Mouse (Mus musculus) stomach, embryonic 14.5 days (tissue): ENCODE results near the gene Zbtb8a. TPM values are rescaled to one million over a fixed set of nuclear protein-coding genes. Genes with fewer than 3 reads are reported as not detected.

Experiments used
- ATAC-seq: fragments of 200-750 bp; cut with Nextera tagmentation; 2 replicates; pipeline ENCODE4 v1.8.0; 2017; ENCODE audit warnings: low read depth, moderate TSS enrichment; ENCODE audit not compliant: insufficient number of reproducible peaks, insufficient read depth, low FRiP score
- H3K27ac ChIP-seq: fragments of 300-500 bp; sonication (generic); 2 replicates; pipeline ENCODE4 v1.5.1; 2014; ENCODE audit warnings: mild to moderate bottlenecking, low read length, moderate library complexity, mixed read lengths
- H3K27me3 ChIP-seq: fragments of 300-500 bp; sonication (generic); 2 replicates; pipeline ENCODE4 v1.6.1; 2014; ENCODE audit warnings: low read length, control low read depth, mixed read lengths; ENCODE audit not compliant: control insufficient read depth, insufficient read depth
- H3K36me3 ChIP-seq: fragments of 300-500 bp; sonication (generic); 2 replicates; pipeline ENCODE4 v1.6.1; 2014; ENCODE audit warnings: mild to moderate bottlenecking, control low read depth, low read length, moderate library complexity, mixed read lengths; ENCODE audit not compliant: control insufficient read depth, insufficient read depth
- H3K4me1 ChIP-seq: fragments of 300-500 bp; sonication (generic); 2 replicates; pipeline ENCODE4 v1.6.1; 2014; ENCODE audit warnings: low read length, control low read depth, mixed read lengths; ENCODE audit not compliant: control insufficient read depth, insufficient read depth
- H3K4me2 ChIP-seq: fragments of 300-500 bp; sonication (generic); replicated peaks from 2 replicates; pipeline ENCODE4 v1.6.1; 2014; ENCODE audit warnings: low read depth, low read length, control low read depth
- H3K4me3 ChIP-seq: fragments of 300-500 bp; sonication (generic); 2 replicates; pipeline ENCODE4 v1.5.1; 2014; ENCODE audit warnings: low read depth, low read length, control low read depth
- H3K9ac ChIP-seq: fragments of 300-500 bp; sonication (generic); replicated peaks from 2 replicates; pipeline ENCODE4 v1.6.1; 2014; ENCODE audit warnings: low read depth, mild to moderate bottlenecking, control low read depth, low read length, moderate library complexity, mixed read lengths
- H3K9me3 ChIP-seq: fragments of 300-500 bp; sonication (generic); 2 replicates; pipeline ENCODE4 v1.6.1; 2016; ENCODE audit warnings: low read depth, low read length, control low read depth; ENCODE audit not compliant: control insufficient read depth
- WGBS: fragments of 180-500 bp; shearing (Covaris S2); extraction: QIAGEN DNeasy Blood & Tissue Kit; methylation state at CpG from one replicate; pipeline ENCODE4 v1.1.7; 2014; 5-methylcytosine and 5-hydroxymethylcytosine counted together
- polyA plus RNA-seq: library from polyadenylated mRNA; unstranded; fragments of >200 nt; fragmentation: Nextera tagmentation; extraction: Ambion mirVana; gene quantifications from 2 replicates; pipeline ENCODE4 v1.2.1, GENCODE M21; 2014

Zbtb8a gene
- polyA plus RNA-seq, 1 experiment from 2014 or later, result 14.1 TPM

GRCm38 (mm10) chr4:129320876-129321275 is 57.0 kb downstream of the Zbtb8a start:
- Histone ChIP-seq H3K27ac (no peak overlapping the region), H3K4me1 (0 out of 2 replicates have a peak, but pooled peaks cover 3% of the 10 kb centered on the region), H3K9me3 (no peaks in the 10 kb centered on the region), H3K36me3 (peaks cover 73% of the 10 kb centered on the region), H3K9ac (no peak overlapping the region), H3K4me2 (no peak overlapping the region), H3K4me3 (no peak overlapping the region), H3K27me3 (no peaks in the 10 kb centered on the region)
- ATAC-seq, result no peak
- 86% methylated on average over 1 of the region's 1 CpGs for WGBS

GRCm38 (mm10) chr4:129313886-129314285 is 64.0 kb downstream of the Zbtb8a start:
- no peak for ATAC-seq
- Histone ChIP-seq H3K4me1 (no peaks in the 10 kb centered on the region), H3K27me3 (no peaks in the 10 kb centered on the region), H3K9ac (no peak overlapping the region), H3K4me2 (no peak overlapping the region), H3K27ac (no peak overlapping the region), H3K9me3 (no peaks in the 10 kb centered on the region), H3K36me3 (peaks cover 84% of the 10 kb centered on the region), H3K4me3 (no peak overlapping the region)
- WGBS, result 60% methylated on average over 3 of the region's 3 CpGs

GRCm38 (mm10) chr4:129307936-129308335 is 70.0 kb downstream of the Zbtb8a start:
- H3K9me3 ChIP-seq, result no peaks in the 10 kb centered on the region
- no peak overlapping the region for H3K4me2 ChIP-seq
- no peak for ATAC-seq
- 90% methylated on average over 1 of the region's 1 CpGs for WGBS
- no peak overlapping the region for H3K27ac ChIP-seq
- H3K27me3 ChIP-seq, result no peaks in the 10 kb centered on the region
- no peaks in the 10 kb centered on the region for H3K4me1 ChIP-seq
- no peak overlapping the region for H3K4me3 ChIP-seq
- peaks cover 51% of the 10 kb centered on the region for H3K36me3 ChIP-seq
- no peak overlapping the region for H3K9ac ChIP-seq

GRCm38 (mm10) chr4:129304306-129304705 is 73.6 kb downstream of the Zbtb8a start:
- Histone ChIP-seq H3K36me3 (peaks cover 24% of the 10 kb centered on the region), H3K27me3 (no peaks in the 10 kb centered on the region), H3K4me3 (no peak overlapping the region), H3K27ac (no peak overlapping the region), H3K9ac (no peak overlapping the region), H3K4me2 (no peak overlapping the region), H3K9me3 (no peaks in the 10 kb centered on the region), H3K4me1 (no peaks in the 10 kb centered on the region)
- 0 out of 2 replicates have a peak, but pooled peaks have one; percentile 10 for ATAC-seq
- 30% methylated on average over 1 of the region's 1 CpGs for WGBS

GRCm38 (mm10) chr4:129303816-129304215 is 74.1 kb downstream of the Zbtb8a start:
- WGBS, result 82% methylated on average over 9 of the region's 9 CpGs

More at GRCm38 (mm10) chr4:129303816-129304215, 74.1 kb downstream of the Zbtb8a start:
- H3K9me3 ChIP-seq, result no peaks in the 10 kb centered on the region
- no peak overlapping the region for H3K9ac ChIP-seq
- peaks cover under 1% of the 10 kb centered on the region; the same call in 1 of the 2 replicates for H3K4me1 ChIP-seq
- H3K36me3 ChIP-seq, result peaks cover 19% of the 10 kb centered on the region
- H3K27me3 ChIP-seq, result no peaks in the 10 kb centered on the region
- H3K27ac ChIP-seq, result no peak overlapping the region
- H3K4me2 ChIP-seq, result no peak overlapping the region
- ATAC-seq, result no peak
- no peak overlapping the region for H3K4me3 ChIP-seq

Other genes starting within 250 kb of the Zbtb8a start
- gene Fndc5, start 241.1 kb downstream of the Zbtb8a start, polyA plus RNA-seq, result 1.4 TPM in 2 replicates
- gene S100pbp, start 188.4 kb downstream of the Zbtb8a start, polyA plus RNA-seq, result 18.2 and 20.3 TPM in 2 replicates
- 81.6 and 84.6 TPM in 2 replicates for gene Yars, start 188.4 kb downstream of the Zbtb8a start, polyA plus RNA-seq
- gene C77080, start 116.7 kb downstream of the Zbtb8a start, polyA plus RNA-seq, result 6.8 and 8.0 TPM in 2 replicates
- 1.7 and 1.9 TPM in 2 replicates for gene Sync, start 90.5 kb downstream of the Zbtb8a start, polyA plus RNA-seq
- gene Rbbp4, start 42.7 kb downstream of the Zbtb8a start, polyA plus RNA-seq, result 329 and 348 TPM in 2 replicates
- gene Zbtb8os, start 42.4 kb downstream of the Zbtb8a start, polyA plus RNA-seq, result 46.7 and 52.2 TPM in 2 replicates
- 1.1 and 2.2 TPM in 2 replicates for gene Zbtb8b, start 62.7 kb upstream of the Zbtb8a start, polyA plus RNA-seq
- 25.6 and 25.7 TPM in 2 replicates for gene Bsdc1, start 83.5 kb upstream of the Zbtb8a start, polyA plus RNA-seq
- gene Tssk3, start 112.9 kb upstream of the Zbtb8a start, polyA plus RNA-seq, result not detected in 2 replicates
- not detected in 2 replicates for gene Fam229a, start 113.1 kb upstream of the Zbtb8a start, polyA plus RNA-seq
- gene Marcksl1, start 135.5 kb upstream of the Zbtb8a start, polyA plus RNA-seq, result 616 and 618 TPM in 2 replicates
- gene Hdac1, start 164.6 kb upstream of the Zbtb8a start, polyA plus RNA-seq, result 210 and 217 TPM in 2 replicates
- gene Lck, start 195.5 kb upstream of the Zbtb8a start, polyA plus RNA-seq, result 7.5 and 9.5 TPM in 2 replicates
- gene Fam167b, start 200.4 kb upstream of the Zbtb8a start, polyA plus RNA-seq, result 2.9 and 3.7 TPM in 2 replicates
- 316 TPM in 2 replicates for gene Eif3i, start 222.5 kb upstream of the Zbtb8a start, polyA plus RNA-seq
- 206 and 226 TPM in 2 replicates for gene Tmem234, start 222.6 kb upstream of the Zbtb8a start, polyA plus RNA-seq
- gene Dcdc2b, start 236.1 kb upstream of the Zbtb8a start, polyA plus RNA-seq, result 2.8 and 3.8 TPM in 2 replicates
- gene Iqcc, start 241.0 kb upstream of the Zbtb8a start, polyA plus RNA-seq, result 26.2 and 26.9 TPM in 2 replicates
- gene Ccdc28b, start 245.8 kb upstream of the Zbtb8a start, polyA plus RNA-seq, result 52.9 and 56.1 TPM in 2 replicates